Mouse (Mus musculus) forebrain, embryonic 10.5 days (tissue): ENCODE data around the gene Dnah7b. TPM values are rescaled to one million over a fixed set of nuclear protein-coding genes. Genes with fewer than 3 reads are reported as not detected.
"Not testable (repeated sequence)": the region's sequence is repeated elsewhere in the genome, so short reads cannot be mapped to it uniquely, and the experiment has no call there.

Experiments used
- DNase-seq: peaks from one replicate; pipeline ENCODE4 v3.0.0-alpha.2; 2017; ENCODE audit warnings: low spot score; ENCODE audit errors: extremely low spot score
- H3K27ac ChIP-seq: fragments of 300-500 bp; sonication (generic); 2 replicates; pipeline ENCODE4 v1.5.1; 2016; ENCODE audit warnings: mild to moderate bottlenecking
- H3K27me3 ChIP-seq: fragments of 300-500 bp; sonication (generic); 2 replicates; pipeline ENCODE4 v1.6.1; 2016; ENCODE audit warnings: mild to moderate bottlenecking; ENCODE audit not compliant: poor library complexity, severe bottlenecking
- H3K36me3 ChIP-seq: fragments of 300-500 bp; sonication (generic); replicated peaks from 2 replicates; pipeline ENCODE4 v1.6.1; 2016; ENCODE audit warnings: mild to moderate bottlenecking, moderate library complexity
- H3K4me1 ChIP-seq: fragments of 300-500 bp; sonication (generic); 2 replicates; pipeline ENCODE4 v1.6.1; 2016
- H3K4me3 ChIP-seq: fragments of 300-500 bp; sonication (generic); 2 replicates; pipeline ENCODE4 v1.5.1; 2016; ENCODE audit warnings: mild to moderate bottlenecking, moderate library complexity
- H3K9me3 ChIP-seq: fragments of 300-500 bp; sonication (generic); 2 replicates; pipeline ENCODE4 v1.6.1; 2016; ENCODE audit warnings: mild to moderate bottlenecking, moderate library complexity
- WGBS: fragments of 180-500 bp; shearing (Covaris S2); methylation state at CpG from one replicate; pipeline ENCODE4 v1.1.7; 2016; 5-methylcytosine and 5-hydroxymethylcytosine counted together
- polyA plus RNA-seq: library from polyadenylated mRNA; unstranded; fragments of >200 nt; fragmentation: Nextera tagmentation; extraction: Ambion mirVana; gene quantifications from 2 replicates; pipeline ENCODE4 v1.2.1, GENCODE M21; 2016

The Dnah7b gene
- 2.1 and 2.4 TPM in 2 replicates for polyA plus RNA-seq

DNA sequence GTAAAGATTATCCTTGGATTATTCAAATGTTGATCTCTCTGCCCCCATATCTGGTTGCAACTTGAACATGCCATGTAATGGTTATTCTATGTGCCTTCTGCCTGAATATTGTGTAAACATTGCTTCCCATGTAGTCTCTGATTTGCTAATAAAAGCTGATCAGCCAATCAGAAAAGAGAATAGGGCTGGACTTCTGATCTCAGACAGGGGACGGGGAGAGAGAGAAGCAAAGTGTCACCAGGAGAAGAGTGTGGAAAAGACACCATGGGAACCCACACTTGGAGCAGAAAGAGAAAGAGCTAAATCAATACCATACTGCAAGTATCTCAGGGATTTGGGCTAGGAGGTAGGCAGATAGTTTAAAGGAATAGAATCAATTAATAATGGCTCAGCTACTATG, at the start of gene Dnah7b:
Gene Dnah7b, plus strand, starts transcription at position 301 of the 400 bp plus-strand sequence.
- 33% methylated on average over 1 of the region's 1 CpGs for WGBS
- H3K27ac ChIP-seq, result peak within 1 kb of the TSS; percentile 95
- DNase-seq, result no peak
- H3K4me3 ChIP-seq, result peak within 1 kb of the TSS; percentile 60
- H3K9me3 ChIP-seq, result no peaks in the 10 kb centered on the region
- H3K36me3 ChIP-seq, result no peaks in the 10 kb centered on the region
- no peaks in the 10 kb centered on the region for H3K27me3 ChIP-seq
- peaks cover 14% of the 10 kb centered on the region for H3K4me1 ChIP-seq

GRCm38 (mm10) chr1:46018382-46018977, 47.6 kb upstream of the Dnah7b start:
- Histone ChIP-seq H3K4me3 (no peak overlapping the region), H3K36me3 (no peaks in the 10 kb centered on the region), H3K9me3 (no peaks in the 10 kb centered on the region), H3K27me3 (no peaks in the 10 kb centered on the region), H3K27ac (no peak overlapping the region), H3K4me1 (no peaks in the 10 kb centered on the region)
- no peak for DNase-seq
- 56% methylated on average over 2 of the region's 2 CpGs for WGBS

DNA sequence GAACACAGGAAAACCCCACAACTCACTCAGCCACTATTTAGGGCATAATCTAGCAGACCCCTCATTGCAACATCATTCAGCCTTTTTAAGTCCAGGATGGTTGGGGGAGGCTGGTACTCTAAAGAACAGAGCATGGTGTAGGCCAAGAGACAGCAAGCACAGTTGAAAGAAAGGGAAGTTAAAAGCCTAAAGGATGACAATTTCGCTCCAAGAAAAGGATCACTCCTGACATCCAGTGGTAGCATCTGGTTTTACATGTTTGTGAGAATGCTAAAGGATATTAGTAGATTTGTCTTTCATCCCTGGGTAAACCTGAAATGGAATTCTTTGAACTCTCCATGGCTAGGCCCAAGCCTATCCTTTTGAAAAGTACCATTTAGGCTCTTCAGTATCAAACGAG, 43.9 kb upstream of the Dnah7b start:
- H3K36me3 ChIP-seq, result no peaks in the 10 kb centered on the region
- no peaks in the 10 kb centered on the region for H3K4me1 ChIP-seq
- no peak for DNase-seq
- WGBS, result 44% methylated on average over 2 of the region's 2 CpGs
- no peak overlapping the region for H3K27ac ChIP-seq
- H3K9me3 ChIP-seq, result no peaks in the 10 kb centered on the region
- no peaks in the 10 kb centered on the region for H3K27me3 ChIP-seq
- no peak overlapping the region for H3K4me3 ChIP-seq

- Histone ChIP-seq H3K27me3 (no peaks in the 10 kb centered on the region), H3K4me1 (no peaks in the 10 kb centered on the region), H3K27ac (no peak overlapping the region), H3K9me3 (no peaks in the 10 kb centered on the region), H3K36me3 (no peaks in the 10 kb centered on the region), H3K4me3 (no peak overlapping the region)
- no peak for DNase-seq
- WGBS, result 92% methylated on average over 1 of the region's 1 CpGs
These were observed 34.0 kb upstream of the Dnah7b start for GRCm38 (mm10) chr1:46031993-46032555.

GRCm38 (mm10) chr1:46048188-46048587, 17.9 kb upstream of the Dnah7b start:
- H3K4me1 ChIP-seq, result no peaks in the 10 kb centered on the region
- no peak overlapping the region for H3K4me3 ChIP-seq
- H3K27me3 ChIP-seq, result no peaks in the 10 kb centered on the region
- no peaks in the 10 kb centered on the region for H3K9me3 ChIP-seq
- no peak overlapping the region for H3K27ac ChIP-seq
- H3K36me3 ChIP-seq, result no peaks in the 10 kb centered on the region
- no peak for DNase-seq

DNA sequence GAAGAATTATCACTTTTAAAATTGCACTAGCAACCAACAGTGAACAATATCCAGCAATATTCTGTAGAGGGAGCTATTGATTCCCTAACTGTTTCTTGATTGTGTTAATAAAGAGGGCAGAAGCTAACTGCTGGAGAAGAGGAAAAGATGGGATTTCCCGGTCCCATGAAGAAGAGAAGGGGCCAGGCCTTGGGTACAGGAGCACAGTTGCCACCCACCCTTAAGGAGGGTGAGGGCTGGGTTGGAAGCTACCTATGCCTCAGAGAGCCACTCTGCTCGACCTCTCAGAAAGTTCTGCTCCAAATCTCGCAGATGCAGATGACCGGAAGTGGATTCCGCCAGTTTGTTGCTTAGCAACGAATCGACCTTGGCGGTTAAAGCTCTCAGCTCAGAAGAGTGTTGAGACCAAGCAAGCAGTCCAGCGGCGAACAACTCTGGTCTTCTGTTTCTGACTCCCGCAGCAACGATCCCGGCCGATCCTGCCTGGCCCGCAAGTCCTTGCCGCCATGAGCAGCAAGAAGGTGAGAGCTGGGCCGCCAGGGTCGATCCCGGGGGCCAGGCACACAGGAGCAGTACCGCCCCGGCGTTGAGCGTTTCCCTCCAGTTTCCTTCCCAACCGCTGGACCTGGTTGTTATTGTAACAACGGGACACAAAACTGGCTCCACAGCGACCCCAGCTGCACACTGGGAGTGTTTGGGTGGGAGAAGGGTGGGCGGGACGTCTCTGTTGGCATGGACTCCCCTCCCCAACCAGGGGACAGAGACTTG, 553 bp downstream of the Dnah7b start:
- H3K27ac ChIP-seq, result peak overlapping the region; percentile 95
- DNase-seq, result peak; percentile 85
- H3K9me3 ChIP-seq, result no peaks in the 10 kb centered on the region
- H3K4me1 ChIP-seq, result peaks cover 14% of the 10 kb centered on the region
- peak overlapping the region; percentile 60 for H3K4me3 ChIP-seq
- no peaks in the 10 kb centered on the region for H3K36me3 ChIP-seq
- no peaks in the 10 kb centered on the region for H3K27me3 ChIP-seq
- WGBS, result under 1% methylated on average over 28 of the region's 28 CpGs

DNA sequence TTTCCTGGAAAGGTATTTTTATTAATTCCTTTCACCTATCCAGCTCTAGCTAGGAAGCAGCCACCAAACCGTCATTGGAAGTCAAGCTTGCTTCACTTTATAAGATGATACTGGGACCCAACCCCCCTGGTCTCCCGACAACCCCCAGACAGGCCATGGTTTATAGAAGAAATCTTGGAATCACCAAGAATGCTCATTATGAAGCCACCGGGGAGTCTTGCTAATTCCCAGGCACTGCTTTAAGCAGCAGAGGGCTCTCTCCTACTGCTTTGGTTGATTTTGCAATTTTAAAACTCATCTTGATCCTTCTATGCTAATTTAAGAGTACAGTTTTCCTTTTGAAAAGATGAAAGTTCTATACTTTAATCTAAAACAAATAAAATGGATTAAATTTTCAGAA, 2.7 kb downstream of the Dnah7b start:
- DNase-seq, H3K9me3 ChIP-seq, H3K4me3 ChIP-seq, H3K27ac ChIP-seq, H3K36me3 ChIP-seq, H3K27me3 ChIP-seq: not testable (repeated sequence)
- peaks cover 14% of the 10 kb centered on the region for H3K4me1 ChIP-seq
- WGBS, result 91% methylated on average over 3 of the region's 3 CpGs

GRCm38 (mm10) chr1:46077891-46078290, 11.8 kb downstream of the Dnah7b start:
- DNase-seq, result no peak
- H3K36me3 ChIP-seq, result no peaks in the 10 kb centered on the region

GRCm38 (mm10) chr1:46100484-46100883, 34.4 kb downstream of the Dnah7b start:
- Histone ChIP-seq H3K4me3 (no peak overlapping the region), H3K4me1 (no peaks in the 10 kb centered on the region), H3K27ac (no peak overlapping the region), H3K27me3 (no peaks in the 10 kb centered on the region), H3K36me3 (no peaks in the 10 kb centered on the region), H3K9me3 (no peaks in the 10 kb centered on the region)
- DNase-seq, result no peak
- WGBS, result 77% methylated on average over 2 of the region's 2 CpGs

More at GRCm38 (mm10) chr1:46077891-46078290, 11.8 kb downstream of the Dnah7b start:
- H3K4me3 ChIP-seq, result no peak overlapping the region
- no peaks in the 10 kb centered on the region for H3K9me3 ChIP-seq
- no peaks in the 10 kb centered on the region for H3K4me1 ChIP-seq
- WGBS, result 83% methylated on average over 2 of the region's 2 CpGs
- H3K27ac ChIP-seq, result no peak overlapping the region
- H3K27me3 ChIP-seq, result no peaks in the 10 kb centered on the region

DNA sequence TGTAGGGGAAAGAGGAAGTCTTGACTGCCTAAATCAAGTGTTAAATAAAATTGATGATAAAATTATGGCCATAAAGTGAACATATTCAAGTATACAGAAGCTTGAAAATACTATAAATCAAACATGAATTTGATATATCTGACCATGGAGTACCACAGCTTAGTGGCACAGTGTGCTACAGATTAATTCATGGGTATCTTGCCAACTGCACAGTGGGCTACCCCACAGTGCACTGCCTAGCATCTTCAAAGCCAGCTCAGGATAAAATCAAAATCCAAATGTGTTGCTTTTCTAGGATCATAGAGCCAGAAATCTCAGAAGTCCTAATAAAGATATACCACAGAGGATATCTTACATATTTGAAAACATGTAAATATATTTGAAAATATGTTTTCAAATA, 46.5 kb downstream of the Dnah7b start:
- H3K27ac ChIP-seq, result not testable (repeated sequence)

DNA sequence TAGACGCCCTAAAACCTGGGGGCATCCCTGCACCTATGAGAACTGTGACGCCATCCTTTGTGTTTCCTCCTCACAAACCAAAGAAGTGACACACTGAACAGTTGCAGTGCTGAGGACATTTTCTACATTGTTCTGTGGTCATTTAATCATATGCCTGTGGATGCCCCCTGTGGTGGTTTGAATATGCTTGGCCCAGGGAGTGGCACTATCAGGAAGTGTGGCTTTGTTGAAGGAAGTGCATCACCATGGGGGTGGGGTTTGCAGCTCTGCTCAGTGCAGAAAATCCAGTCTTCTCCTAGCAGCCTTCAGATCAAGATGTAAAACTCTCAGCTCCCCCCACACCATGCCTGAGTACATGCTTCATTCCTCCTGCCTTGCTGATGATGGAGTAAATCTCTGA, 51.1 kb downstream of the Dnah7b start:
- not testable (repeated sequence) for DNase-seq, H3K36me3 ChIP-seq, H3K4me3 ChIP-seq, H3K4me1 ChIP-seq, H3K27ac ChIP-seq, H3K9me3 ChIP-seq, H3K27me3 ChIP-seq
- 97% methylated on average over 2 of the region's 2 CpGs for WGBS

More for the DNA sequence above, 46.5 kb downstream of the Dnah7b start:
- not testable (repeated sequence) for H3K9me3 ChIP-seq, H3K4me3 ChIP-seq, DNase-seq, H3K36me3 ChIP-seq, H3K27me3 ChIP-seq, H3K4me1 ChIP-seq

GRCm38 (mm10) chr1:46128058-46128457, 61.9 kb downstream of the Dnah7b start:
- H3K36me3 ChIP-seq, result no peaks in the 10 kb centered on the region
- 84% methylated on average over 4 of the region's 4 CpGs for WGBS
- no peaks in the 10 kb centered on the region for H3K4me1 ChIP-seq
- no peak overlapping the region for H3K27ac ChIP-seq
- H3K9me3 ChIP-seq, result no peaks in the 10 kb centered on the region
- H3K4me3 ChIP-seq, result no peak overlapping the region
- no peaks in the 10 kb centered on the region for H3K27me3 ChIP-seq
- no peak for DNase-seq

DNA sequence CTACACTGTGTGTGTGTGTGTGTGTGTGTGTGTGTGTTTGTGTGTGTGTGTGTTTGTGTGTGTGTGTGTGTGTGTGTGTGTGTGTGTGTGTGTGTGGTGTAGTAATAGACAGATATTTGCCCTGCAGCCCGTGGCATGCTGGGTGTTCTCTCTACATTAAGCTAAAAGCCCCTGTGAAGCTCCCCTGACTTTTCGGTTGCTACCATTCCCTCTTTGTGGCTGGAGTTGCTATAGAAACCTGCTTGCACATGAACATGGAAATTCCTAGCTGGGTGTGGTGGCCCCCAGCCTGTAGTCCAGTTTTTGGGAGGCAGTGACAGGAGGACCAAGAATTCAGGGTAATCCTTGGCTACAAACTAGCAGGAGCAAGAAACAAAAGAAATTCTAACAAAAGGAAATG, 130.7 kb downstream of the Dnah7b start:
- not testable (repeated sequence) for H3K27me3 ChIP-seq, H3K4me3 ChIP-seq, H3K27ac ChIP-seq, H3K4me1 ChIP-seq, H3K36me3 ChIP-seq, H3K9me3 ChIP-seq, DNase-seq
- WGBS, result 61% methylated on average over 2 of the region's 2 CpGs
